Mouse (Mus musculus) cerebellum, adult 2 months (tissue): ENCODE measurements at regions not wholly inside any gene's neighbourhood (a gene's known extent, or its start where the extent isn't known, plus 50 kb on each side); places are given as distances from the start of the nearest gene placed in this dataset.

ENCODE experiments used
- DNase-seq, 2 experiments: peaks; one replicate each; pipeline ENCODE4 v3.0.0; 2021
- H3K27ac ChIP-seq: fragments of 200-500 bp; 2 replicates; pipeline ENCODE4 v1.5.1; 2012; ENCODE audit warnings: low read length, control low read depth, inconsistent platforms; ENCODE audit not compliant: insufficient read depth
- H3K27me3 ChIP-seq: fragments of 200-500 bp; 2 replicates; pipeline ENCODE4 v1.6.1; 2012; ENCODE audit warnings: inconsistent platforms, mild to moderate bottlenecking, low read length, moderate library complexity; ENCODE audit not compliant: control insufficient read depth, insufficient read depth
- H3K4me1 ChIP-seq: fragments of 200-500 bp; 2 replicates; pipeline ENCODE4 v1.6.1; 2011; ENCODE audit warnings: low read length; ENCODE audit not compliant: control insufficient read depth, insufficient read depth
- H3K4me3 ChIP-seq: fragments of 200-500 bp; replicated peaks from 2 replicates; pipeline ENCODE3; 2011; ENCODE audit warnings: mild to moderate bottlenecking, low read depth, low read length, control low read depth; ENCODE audit not compliant: insufficient read depth
- CTCF ChIP-seq: fragments of 200-500 bp; IDR thresholded peaks from 2 replicates; pipeline ENCODE4 v1.5.1; 2011; ENCODE audit warnings: low read depth, mild to moderate bottlenecking, control low read depth, low read length, moderate library complexity, borderline replicate concordance; ENCODE audit not compliant: insufficient read depth
- POLR2A ChIP-seq: fragments of 200-500 bp; IDR thresholded peaks from 2 replicates; pipeline ENCODE4 v1.6.1; 2011; ENCODE audit warnings: low read length, control low read depth, borderline replicate concordance; ENCODE audit not compliant: insufficient read depth
- WGBS: fragments of 180-500 bp; shearing (Covaris S2); methylation state at CpG from one replicate; pipeline ENCODE4 v1.1.7; 2018; 5-methylcytosine and 5-hydroxymethylcytosine counted together

DNA sequence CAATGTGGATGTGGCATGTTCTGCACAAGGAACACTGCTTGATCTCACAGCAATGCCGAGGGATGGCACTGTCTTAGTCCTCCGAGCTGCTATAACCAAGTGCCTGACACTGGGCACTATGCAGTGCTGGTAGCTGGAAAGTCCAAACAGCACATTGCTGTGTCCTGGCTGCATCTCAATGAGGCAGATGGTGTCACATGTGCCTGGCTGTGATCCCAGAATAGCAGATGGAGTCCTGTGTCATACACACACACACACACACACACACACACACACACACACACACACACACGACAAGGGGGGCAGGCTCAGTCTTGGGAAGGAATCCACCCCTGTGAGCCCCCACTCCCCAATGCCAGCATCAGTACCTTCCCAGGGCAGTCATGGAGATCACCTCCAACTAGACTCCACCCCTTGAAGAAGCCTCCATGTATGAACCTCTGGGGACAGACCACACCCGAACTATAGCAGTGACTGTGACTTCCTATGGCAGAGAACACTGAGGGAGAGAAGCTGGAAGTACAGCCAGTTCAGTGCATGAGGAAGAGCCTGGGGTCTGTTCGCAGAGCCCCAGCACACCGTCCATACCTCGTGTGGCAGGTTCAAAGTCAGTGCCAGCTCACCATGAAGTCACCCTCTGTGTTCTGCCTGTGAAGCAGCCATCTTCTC, 160.3 kb downstream of the Cryba4 start:
- 49% methylated on average over 7 of the region's 7 CpGs for WGBS
- DNase-seq: peak; percentile 63 to 66
- no peak for TF ChIP-seq POLR2A
- no peak for TF ChIP-seq CTCF

DNA sequence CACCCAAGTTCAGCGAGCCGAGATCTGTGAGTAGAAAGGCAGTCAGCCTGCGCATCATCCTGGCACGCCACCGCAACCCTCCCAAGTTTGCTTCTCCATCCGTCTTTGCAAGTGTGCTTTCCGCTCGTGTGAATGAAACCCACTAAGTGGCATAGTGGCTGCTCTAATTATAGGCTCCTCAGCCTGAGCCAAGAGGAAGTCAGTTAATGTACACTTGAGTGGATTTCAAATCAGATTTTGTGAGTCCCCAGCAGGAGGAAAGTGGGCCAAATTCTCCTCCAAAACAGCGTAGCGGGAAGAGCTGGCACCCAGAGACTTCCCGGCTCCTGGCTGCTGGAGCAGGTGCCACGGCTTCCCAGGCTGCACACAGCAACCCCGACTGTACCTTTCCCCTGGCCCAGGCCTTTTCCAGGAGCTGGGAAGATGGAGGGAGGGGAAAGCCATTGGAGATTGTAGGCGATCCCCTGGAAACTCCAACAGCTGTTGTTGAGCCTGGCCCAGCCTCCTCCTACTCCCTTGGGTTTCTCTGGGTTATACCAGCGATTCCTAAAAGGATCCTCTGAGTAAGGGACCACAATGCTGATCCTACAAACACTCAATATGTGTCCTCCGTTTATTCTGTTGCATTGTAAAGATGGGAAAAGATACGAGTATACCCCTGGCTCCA, 158.3 kb downstream of the Cryba4 start:
- Histone ChIP-seq H3K27me3 (no peaks in the 10 kb centered on the region), H3K27ac (no peak overlapping the region), H3K4me3 (no peak overlapping the region), H3K4me1 (peaks cover 27% of the 10 kb centered on the region)
- peak; percentile 58 to 76 for DNase-seq
- WGBS: 12% methylated on average over 17 of the region's 17 CpGs
- TF ChIP-seq CTCF: no peak
- TF ChIP-seq POLR2A: no peak

More for the DNA sequence above, 160.3 kb downstream of the Cryba4 start:
- no peaks in the 10 kb centered on the region for H3K27me3 ChIP-seq
- H3K4me3 ChIP-seq: no peak overlapping the region
- peaks cover 27% of the 10 kb centered on the region for H3K4me1 ChIP-seq
- H3K27ac ChIP-seq: no peak overlapping the region

DNA sequence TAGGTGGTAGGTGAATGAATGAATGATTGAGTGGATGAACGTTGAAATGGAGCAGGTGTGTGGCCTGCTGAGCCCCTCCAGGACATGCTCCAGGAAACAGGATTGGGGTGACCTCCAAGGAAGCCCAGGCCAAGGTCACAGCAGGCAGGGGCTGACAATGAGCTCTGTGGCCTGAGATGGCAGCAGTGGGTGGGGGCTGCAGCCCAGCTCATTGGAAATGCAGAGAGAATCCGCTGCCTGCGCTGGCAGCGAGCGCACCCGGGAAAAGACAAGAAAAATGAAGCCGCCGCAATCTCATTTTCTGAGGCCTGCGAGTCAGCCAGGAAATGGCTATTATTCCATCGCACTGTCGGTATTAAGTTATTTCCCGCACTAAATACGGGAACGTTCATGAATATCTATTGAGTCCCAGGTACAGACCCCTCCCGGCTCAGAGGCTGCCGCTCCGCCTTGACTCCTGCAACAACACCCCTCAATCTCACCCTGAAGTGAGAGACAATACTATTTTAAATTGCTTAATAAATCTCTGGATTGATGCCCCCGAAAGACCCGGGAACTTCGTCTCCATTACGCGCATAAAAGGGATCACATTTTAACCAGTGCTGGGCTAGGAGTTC, 153.7 kb downstream of the Cryba4 start:
- no peak overlapping the region for H3K27ac ChIP-seq
- peaks cover 9% of the 10 kb centered on the region for H3K4me1 ChIP-seq
- no peak for DNase-seq
- WGBS: 42% methylated on average over 22 of the region's 22 CpGs
- TF ChIP-seq CTCF: no peak
- no peak for TF ChIP-seq POLR2A
- no peaks in the 10 kb centered on the region for H3K27me3 ChIP-seq
- H3K4me3 ChIP-seq: no peak overlapping the region

DNA sequence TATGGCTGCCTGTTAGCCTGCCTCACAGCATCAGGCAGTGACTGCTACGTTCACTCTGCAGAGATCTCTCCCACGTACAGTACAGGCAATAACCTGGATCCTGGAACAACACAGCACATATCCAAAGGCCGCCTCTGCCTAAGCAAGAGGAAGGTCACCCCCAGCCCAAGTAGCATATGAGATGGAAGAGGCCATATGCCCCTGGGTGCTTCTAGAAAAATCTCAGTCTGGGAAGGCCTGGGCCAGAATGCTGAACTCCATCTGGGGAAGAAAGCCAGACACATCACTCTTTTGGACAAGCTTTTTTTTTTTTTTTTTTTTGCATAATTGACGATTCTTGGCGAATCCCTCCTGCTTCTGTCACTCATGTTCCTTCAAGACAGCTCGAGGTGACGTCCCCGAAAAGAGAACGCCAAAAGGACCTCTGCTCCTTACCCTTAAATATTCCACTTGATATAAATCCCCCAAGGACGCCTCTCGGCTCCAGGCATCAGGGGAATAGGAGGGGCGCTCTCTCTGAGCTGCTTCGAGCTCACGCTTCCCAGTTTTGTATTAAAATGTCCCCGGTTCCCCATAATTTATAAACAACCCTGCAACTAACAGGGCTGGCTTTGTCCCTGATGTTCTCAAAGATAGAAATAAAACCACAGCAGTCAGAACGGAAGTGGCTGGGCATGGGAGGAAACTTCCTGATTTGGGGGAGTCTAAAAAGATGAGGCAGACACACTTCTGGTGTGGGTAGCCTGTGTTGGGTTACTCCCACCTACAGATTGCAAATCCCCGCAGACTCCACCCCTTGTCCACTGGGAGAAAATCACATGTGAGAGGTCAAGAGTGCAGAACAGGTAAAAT, 150.4 kb downstream of the Cryba4 start:
- WGBS: 57% methylated on average over 17 of the region's 17 CpGs
- TF ChIP-seq CTCF (no peak), POLR2A (no peak)
- Histone ChIP-seq H3K27me3 (no peaks in the 10 kb centered on the region), H3K27ac (no peak overlapping the region), H3K4me1 (no peaks in the 10 kb centered on the region), H3K4me3 (no peak overlapping the region)
- no peak for DNase-seq

DNA sequence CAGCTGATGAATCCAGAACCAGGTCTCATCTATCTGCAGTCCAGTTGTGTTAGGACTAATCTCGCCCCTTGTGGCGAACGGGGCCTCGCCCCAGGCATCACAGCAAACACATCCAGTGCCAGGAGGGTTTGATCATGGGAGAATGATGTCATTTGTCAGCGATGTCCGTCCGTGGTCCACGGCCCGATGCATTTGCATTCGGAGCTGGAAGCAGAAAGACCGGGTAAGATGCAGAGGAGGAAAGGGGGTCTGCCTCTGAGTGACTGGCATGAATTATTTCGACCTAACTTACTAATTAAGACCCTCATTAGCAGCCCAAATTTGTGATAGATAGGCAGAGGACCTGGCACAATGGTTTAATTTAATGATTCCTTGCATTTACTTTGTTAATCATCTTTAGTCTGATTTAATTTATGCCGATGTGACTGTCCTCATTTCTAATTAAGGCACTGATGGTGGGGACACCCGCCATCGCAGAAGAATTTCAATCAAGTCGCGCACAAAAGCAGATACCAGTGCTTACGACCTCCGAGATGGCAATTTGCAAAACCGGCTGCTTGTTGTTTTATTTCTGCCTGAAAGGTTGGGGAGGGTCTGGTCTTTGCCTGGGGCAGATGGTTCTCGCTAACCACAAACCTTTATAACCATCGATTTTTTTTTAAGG, 141.9 kb downstream of the Cryba4 start:
- no peaks in the 10 kb centered on the region; the same call in 1 of the 2 replicates for H3K27me3 ChIP-seq
- no peaks in the 10 kb centered on the region for H3K4me1 ChIP-seq
- DNase-seq: peak in 1 of 2 experiments; percentile 15
- H3K27ac ChIP-seq: peak overlapping the region; percentile 36; the same call in 1 of the 2 replicates
- 40% methylated on average over 22 of the region's 22 CpGs for WGBS
- H3K4me3 ChIP-seq: no peak overlapping the region
- TF ChIP-seq CTCF (no peak), POLR2A (no peak)

DNA sequence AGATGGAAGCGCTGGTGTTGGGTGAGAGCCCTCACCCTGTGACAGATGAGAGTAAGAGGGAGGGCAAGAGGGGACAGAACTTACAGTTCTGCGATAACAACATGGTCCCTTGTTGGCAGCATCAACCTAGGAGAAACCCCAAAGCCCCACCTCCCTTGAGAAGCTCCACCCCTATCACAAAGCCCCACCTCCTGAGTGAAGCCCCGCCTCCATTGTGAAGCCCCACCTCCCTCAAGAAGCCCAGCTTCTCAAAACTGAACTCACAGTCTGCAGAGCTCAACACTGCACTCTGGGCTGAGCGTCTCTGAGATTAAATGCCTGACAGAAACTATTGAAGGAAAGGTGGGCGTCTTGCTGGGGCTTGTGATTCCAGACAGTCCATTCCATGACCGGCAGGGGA, 131.6 kb downstream of the Cryba4 start:
- 66% methylated on average over 6 of the region's 6 CpGs for WGBS
- Histone ChIP-seq H3K27me3 (no peaks in the 10 kb centered on the region; the same call in 1 of the 2 replicates), H3K4me3 (no peak overlapping the region), H3K27ac (no peak overlapping the region), H3K4me1 (no peaks in the 10 kb centered on the region)
- TF ChIP-seq POLR2A (no peak), CTCF (no peak)
- DNase-seq: no peak

DNA sequence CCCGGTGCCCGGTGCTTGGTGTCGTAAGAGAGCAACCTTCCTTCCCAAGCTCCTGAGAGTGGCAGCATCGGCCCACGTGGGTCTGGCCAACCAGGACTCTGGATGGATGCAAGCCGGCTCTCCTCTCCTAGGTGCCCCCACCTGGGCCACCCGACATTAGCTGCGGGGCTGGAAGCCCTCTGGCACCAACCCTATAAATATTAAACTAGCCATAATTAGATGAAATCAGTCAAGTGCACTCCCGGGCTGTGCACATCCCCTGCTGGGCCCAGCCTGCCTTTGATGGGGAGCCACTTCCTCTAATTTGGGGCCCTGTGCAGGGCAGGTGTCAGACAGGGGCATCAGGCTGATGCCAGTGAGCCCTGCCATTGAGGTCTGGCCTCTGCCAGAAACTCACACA, 130.8 kb downstream of the Cryba4 start:
- Histone ChIP-seq H3K4me1 (no peaks in the 10 kb centered on the region), H3K4me3 (no peak overlapping the region), H3K27me3 (no peaks in the 10 kb centered on the region; the same call in 1 of the 2 replicates), H3K27ac (no peak overlapping the region)
- peak in 1 of 2 experiments; percentile 7 for DNase-seq
- 19% methylated on average over 9 of the region's 9 CpGs for WGBS
- no peak for TF ChIP-seq POLR2A
- TF ChIP-seq CTCF: no peak

DNA sequence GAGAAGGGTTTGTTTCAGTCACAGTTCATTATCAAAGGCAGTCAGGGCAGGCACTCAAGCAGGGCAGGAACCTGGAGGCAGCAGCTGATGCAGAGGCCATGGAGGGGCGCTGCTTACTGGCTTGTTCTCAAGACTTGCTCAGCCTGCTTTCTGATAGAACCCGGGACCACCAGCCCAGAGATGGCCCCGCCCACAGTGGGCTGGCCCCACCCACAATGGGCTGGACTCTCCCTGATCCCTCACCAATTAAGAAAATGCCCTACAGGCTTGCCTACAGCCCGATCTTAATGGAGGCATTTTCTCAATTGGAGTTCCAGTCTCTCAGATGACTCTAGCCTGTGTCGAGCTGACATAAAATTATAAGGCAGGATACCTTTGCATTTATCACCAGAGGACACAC, 129.7 kb downstream of the Cryba4 start:
- Histone ChIP-seq H3K4me3 (no peak overlapping the region), H3K4me1 (no peaks in the 10 kb centered on the region; the same call in 1 of the 2 replicates), H3K27ac (no peak overlapping the region), H3K27me3 (no peaks in the 10 kb centered on the region; the same call in 1 of the 2 replicates)
- DNase-seq: no peak
- no peak for TF ChIP-seq CTCF
- TF ChIP-seq POLR2A: no peak
- 38% methylated on average over 5 of the region's 5 CpGs for WGBS
